Mouse (Mus musculus): ENCODE data around the gene Olfr1223.
"Not testable (repeated sequence)": the region's sequence is repeated elsewhere in the genome, so short reads cannot be mapped to it uniquely, and the experiment has no call there.

The Olfr1223 gene

DNA sequence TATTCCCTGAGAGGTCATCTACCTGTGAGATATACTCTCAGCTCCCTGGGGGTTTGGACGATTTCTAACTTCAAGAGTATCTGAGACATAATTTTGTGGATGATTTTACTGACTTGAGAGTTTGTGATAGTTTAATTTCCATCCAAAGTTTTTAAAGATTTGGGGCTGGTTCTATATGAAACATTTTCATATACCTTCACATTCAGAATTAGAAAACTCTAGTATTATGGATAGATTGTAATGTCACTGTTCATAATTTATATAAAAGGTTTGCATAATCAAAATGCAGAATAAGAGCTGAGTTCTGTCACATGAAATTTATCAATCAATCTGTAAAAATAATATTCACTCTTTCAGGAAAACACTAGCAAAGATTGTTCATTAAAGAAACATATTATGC lies at the start of gene Olfr1223:
Gene Olfr1223 (minus strand): TSS at position 101 of the 400 bp plus-strand sequence.
- no peak for DNase-seq (ENCODE audit: low read depth, low spot score)

DNA sequence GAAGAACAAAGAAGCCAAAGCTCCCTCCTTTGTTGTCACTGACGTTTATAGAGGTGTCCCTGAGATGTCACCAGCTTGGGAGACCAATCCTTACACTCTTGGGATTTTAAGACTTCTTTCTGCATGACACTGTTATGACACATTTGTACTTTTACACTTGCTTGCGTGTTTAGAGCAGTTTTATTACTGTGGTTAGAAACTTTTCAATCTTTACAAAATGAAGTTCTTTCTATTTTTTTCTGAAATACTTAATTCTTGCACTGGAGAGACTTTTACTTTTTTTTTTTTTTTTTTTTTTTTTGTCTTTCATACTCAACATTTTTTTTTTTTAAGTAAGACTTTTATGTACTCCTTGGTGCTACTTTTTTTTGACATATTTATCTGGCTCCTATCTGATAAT lies 48.6 kb upstream of the Olfr1223 start, which contains the start of gene Olfr1226:
Gene Olfr1226 (minus strand): TSS at position 101 of the 400 bp plus-strand sequence.
- no peak for DNase-seq (ENCODE audit: low read depth, low spot score)

DNA sequence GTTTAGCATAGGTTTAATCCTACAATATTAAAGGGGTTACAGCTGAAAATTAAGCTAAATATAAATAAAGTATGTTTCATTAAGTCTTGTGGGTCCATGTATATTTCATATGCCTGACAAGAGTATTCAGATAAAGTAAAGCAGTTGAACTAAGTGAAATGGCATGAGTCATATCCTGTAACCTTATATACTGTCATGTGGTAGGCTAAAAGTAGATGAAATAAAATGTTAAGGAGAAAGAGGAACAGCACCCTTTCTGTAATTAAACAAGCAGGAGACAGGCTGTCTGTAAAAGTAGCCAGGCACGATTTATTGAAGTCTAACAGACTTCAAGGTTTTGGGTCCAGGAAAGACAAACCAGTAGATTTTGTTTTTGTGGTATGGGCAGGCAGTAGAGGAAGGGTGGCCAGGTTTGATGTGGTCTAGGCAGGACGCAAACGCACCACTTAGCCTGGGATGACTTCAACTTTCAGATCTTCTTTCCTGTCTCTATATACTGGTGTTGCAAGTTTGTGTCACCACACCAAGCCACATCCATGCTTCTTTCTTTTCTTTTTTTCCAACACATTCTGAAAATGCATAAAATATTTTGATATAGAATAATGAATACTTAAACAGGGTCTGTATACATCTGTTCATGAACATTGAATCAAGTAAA lies 45.1 kb upstream of the Olfr1223 start:
- no peak for DNase-seq (ENCODE audit: low read depth, low spot score)

DNA sequence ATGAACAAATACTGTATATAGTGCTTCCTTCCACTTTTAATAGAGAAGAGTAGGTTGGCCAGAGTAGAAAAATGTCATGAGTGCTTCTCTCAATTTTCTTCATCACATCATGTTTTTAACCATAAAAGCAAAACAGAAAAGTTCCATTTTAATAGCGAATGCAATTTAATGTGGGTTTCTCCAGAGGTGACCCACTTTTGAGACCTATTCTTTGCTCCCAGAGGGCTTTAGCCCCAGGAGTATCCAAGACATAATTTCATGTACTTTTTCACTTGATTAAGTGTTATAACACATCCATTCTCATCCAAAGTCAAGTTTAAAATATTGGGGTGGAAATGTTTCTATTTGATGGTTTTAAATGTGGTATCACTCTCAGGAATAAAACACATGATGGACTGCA lies 23.2 kb upstream of the Olfr1223 start, which contains the start of gene Olfr1225:
Gene Olfr1225 (minus strand): TSS at position 101 of the 400 bp plus-strand sequence.
- no peak for DNase-seq (ENCODE audit: low read depth, low spot score)

DNA sequence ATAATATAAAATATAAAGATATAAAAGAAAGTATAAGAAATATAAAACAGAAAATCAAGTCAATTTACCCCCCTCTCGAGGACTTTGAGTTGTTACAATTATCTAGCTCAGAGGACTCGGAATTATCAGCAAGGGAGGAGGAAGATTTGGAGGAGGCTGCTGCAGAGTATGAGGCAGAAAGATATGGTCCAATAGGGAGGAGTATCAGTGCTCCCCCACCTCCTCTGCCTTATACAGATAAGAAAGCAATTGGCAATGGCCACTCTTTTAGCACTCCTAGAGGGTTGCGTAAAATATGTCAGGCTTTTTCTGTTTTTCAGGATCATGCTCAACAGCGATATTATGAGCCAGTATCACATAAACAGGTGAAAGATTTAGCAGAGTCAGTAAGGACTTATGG lies 13.4 kb upstream of the Olfr1223 start:
- DNase-seq (ENCODE audit: low read depth, low spot score): not testable (repeated sequence)

DNA sequence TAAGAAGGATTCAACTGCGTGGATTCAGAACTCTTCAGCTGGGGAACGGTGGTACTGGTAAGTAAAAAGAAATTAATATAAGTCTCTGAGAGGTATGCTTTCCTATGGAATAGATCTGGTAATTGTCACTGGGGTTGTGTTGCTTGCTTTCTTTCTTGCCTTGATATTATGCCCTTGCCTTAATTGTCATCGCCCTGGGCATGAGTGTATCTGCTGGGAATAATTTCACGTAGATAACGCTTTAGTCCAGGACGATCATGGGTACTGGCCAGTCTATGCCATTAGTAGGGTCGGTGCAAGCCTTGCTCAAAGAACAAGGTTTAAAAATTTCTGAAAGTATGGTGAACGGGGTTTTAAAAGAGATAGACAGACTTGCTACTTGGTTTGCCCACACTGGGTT lies 12.6 kb upstream of the Olfr1223 start, which contains the start of gene Olfr1224-ps1:
Gene Olfr1224-ps1 (minus strand): TSS at position 101 of the 400 bp plus-strand sequence.
- not testable (repeated sequence) for DNase-seq (ENCODE audit: low read depth, low spot score)

DNA sequence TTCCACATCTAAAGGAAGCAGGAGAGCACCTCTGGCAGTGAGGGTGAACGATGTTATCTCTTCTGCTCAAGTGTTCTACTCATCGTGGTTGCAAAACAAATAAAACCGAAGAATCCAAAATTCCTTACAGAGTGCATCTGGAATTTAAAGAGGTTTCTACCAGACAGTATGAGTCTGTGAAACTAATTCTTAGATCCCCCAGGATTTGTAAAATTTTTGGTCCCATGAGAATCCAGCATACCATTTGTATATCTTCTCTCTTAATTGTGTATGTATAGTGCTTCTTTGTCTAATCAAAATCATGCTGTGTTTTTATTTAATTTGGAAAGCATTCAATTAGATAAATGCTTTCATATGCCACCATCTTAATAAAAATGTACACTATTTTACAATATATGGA lies 18.4 kb downstream of the Olfr1223 start, which contains the start of gene Olfr1222:
Gene Olfr1222 (minus strand): TSS at position 101 of the 400 bp plus-strand sequence.
- no peak for DNase-seq (ENCODE audit: low read depth, low spot score)

DNA sequence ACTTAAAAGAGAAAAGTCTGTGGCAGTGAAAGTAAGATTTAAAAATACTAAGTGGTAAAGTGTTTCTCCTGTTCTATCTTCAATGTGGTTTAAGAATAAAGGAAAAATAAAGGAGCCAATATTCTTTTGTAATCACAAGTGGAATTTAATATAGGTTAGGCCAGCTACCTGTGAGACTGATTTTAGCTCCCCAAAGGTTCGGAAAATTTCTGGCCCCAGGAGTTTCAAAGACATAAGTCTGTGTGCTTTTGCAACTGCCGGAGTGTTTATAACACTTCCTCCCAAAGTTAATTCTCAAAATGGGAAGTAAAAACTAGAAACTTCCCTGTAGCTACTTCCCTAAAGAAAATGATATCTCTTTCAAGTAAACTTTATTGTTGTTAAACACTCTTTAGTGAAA lies 34.2 kb downstream of the Olfr1223 start, which contains the start of gene Olfr1221:
Gene Olfr1221 (minus strand): TSS at position 101 of the 400 bp plus-strand sequence.
- no peak for DNase-seq (ENCODE audit: low read depth, low spot score)

DNA sequence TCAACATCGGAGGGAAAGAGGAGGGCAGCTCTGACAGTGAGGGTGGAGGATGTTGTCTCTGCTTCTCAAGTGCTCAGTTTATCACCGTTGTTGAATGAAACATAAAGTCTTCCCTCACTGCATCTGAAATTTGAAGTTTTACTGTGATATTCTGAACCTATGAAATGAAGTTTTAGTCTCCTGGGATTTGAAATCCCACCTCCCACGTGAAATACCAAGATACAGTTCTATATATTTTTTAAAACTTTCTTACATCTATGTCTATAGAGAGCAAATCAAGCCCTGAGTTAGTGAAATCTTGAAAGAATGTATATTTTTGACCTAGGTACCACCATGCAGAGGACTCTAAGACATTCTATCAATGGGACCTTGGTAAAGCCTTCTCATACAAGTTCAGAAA lies 44.6 kb downstream of the Olfr1223 start, which contains the start of gene Olfr1220:
Gene Olfr1220 (minus strand): TSS at position 101 of the 400 bp plus-strand sequence.
- no peak for DNase-seq (ENCODE audit: low read depth, low spot score)

DNA sequence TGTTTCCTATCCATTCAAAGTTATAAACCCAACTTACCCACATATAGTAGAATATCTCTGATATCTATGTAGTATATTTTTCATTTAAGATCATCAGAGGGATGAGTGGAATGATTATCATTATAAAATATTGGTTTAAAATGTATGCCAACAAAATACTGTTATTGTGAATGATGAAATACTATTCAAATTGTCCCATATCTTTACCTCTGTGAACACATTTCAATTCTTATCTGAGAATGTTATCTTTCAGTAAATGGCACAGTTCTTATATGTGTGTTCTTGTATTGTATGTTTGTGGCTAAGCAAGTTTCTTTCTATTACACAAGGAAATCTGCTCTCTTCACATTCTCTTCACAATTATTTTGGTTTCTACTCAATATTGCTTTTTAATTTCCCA lies 45.7 kb downstream of the Olfr1223 start:
- no peak for DNase-seq (ENCODE audit: low read depth, low spot score)

DNA sequence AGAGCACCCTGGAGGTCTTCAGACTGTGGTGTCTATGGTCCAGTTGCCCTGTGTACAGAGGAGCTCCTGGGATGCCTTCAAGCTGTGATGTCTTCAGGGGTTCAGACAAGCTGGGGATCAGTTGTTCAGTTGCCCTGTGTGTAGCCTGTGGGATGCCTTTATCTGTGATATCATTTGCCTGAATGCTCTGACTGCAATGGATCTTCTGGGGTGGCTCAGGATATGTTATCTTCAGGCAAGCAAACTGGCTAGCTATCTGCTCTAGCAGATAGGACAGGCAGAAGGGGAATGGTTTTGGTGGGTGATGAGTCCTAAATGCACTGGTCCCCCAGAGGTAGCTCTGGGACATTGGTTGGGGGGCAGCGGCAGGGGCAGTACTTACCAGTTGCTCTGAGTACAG lies 57.5 kb downstream of the Olfr1223 start:
- DNase-seq (ENCODE audit: low read depth, low spot score): no peak
